Mouse (Mus musculus): ENCODE results near the gene 2010300C02Rik.
A peak's percentile ranks its signal among the peaks of the same experiment; 100 is the strongest.

2010300C02Rik gene

DNA sequence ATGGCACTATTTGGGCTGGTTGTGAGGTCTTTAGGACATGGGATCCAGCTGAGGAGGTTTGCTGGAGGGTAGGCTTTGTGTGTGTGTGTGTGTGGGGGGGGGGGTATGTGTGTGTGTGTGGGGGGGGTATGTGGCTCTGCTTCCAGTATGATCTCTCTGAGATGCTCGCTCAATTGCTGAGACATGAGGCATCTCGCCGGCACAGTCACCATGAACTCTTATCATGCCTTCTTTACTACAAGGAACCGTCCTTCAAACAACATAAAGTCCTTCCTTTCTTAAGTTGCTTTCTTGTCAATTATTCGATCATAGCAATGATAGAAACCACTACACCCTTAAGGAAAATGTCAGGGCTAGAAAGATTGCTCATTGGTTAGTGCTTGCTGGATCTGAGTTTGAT is 8.8 kb downstream of the 2010300C02Rik start:
- no peak for DNase-seq

GRCm38 (mm10) chr1:37709736-37710135 is 10.1 kb downstream of the 2010300C02Rik start:
- no peak for DNase-seq

GRCm38 (mm10) chr1:37708270-37708955 is 11.5 kb downstream of the 2010300C02Rik start:
- no peak for DNase-seq

- no peak for DNase-seq
These were observed 17.6 kb downstream of the 2010300C02Rik start for GRCm38 (mm10) chr1:37702326-37702725.

DNA sequence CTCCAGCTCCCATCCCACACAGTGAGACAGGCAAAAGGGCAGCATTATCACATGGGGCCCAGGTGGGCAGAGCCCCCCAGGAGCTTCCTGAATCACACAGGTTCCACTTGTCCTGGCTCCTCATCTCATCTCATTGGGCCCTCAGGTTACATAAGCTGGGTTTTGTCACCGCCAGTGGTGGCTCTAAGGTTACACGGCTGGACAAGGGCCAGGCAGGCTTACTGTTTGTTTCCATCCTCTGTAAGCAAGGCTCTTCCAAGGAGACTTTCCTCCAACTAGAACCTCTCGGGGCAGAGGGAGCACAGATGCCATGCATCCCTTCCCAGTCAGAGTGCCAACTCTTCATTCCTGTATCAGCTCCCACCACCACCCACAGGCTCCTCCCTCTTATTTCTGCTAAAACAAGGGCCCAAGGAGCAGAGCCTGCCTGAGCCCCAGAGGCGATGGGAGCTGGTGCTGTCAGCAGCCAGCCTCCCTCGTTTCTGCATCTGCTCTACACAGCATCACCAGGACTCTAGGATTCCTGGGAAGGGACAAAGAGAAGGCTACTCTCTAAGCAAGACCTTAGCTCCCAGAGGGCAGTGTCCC is 20.9 kb downstream of the 2010300C02Rik start:
- no peak for DNase-seq

DNA sequence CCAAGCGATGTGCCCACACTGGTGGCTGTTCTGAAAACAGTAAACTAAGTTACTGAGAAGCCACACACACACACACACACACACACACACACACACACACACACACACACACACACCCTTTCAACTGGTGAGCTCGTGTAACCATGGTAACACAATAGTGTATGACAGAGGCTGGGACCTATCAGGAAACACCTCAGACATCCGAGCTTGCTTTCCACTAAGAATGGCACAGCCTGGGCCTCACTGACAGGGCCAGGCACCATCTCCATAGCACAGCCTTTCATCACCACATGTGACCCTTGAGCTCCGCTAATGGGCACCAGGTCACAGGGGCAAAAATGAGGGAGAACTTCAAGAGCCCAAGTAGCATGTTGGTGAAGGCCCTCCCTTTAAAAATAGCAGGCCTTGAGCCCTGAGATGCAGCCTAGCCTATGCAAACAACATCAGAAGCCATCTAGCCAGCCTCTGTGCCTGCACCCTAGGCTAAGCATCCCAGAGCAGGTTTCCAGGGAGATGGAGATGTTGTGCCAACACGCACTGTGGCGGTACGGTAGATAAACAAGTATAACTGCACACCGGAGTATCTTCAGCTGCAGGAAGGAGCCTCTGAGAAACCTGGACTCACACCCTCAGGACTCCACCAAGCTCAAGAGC is 21.6 kb downstream of the 2010300C02Rik start:
- peak; percentile 38 for DNase-seq

DNA sequence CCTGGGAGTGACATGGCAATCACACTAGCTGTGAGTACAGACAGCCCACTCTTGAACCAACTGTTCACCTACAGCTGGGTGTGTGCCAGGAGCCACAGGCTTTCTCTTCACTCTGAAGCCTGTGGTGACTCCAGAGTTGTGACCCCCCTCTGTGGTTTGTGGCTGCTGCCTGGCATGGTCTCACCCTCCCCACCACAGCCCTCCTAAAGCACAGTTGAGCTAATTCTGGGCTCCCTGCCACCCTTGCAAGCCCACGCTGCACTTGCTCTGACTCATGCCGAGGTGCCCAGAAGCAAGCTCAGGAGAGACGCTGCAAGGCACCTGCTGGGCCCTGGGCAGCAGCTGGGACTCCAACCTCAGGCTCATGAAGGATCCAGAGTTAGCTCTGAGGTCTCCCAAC is 23.0 kb downstream of the 2010300C02Rik start:
- no peak for DNase-seq

GRCm38 (mm10) chr1:37695732-37696131 is 24.2 kb downstream of the 2010300C02Rik start:
- DNase-seq = no peak

DNA sequence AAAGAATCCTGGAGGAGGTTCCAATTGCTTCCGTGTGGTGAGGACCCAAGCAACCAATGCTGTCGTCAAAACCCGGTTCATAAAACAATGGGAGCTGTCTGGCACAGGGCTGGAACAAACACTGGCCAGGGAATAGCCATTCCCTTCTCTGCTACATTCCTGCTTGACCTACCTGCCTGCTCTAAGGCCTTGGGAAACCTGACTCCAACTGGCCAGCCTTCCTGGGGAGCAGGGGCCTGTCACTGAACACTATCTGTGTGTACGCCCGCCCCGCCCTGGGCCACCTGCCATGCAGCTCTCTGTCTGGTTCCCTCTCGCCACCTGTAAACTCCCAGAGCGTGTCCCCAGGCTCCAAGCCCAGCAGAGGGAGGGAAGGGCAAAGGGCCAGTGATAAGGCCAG is 25.5 kb downstream of the 2010300C02Rik start:
- no peak for DNase-seq

GRCm38 (mm10) chr1:37691179-37691578 is 28.7 kb downstream of the 2010300C02Rik start:
- DNase-seq = no peak

DNA sequence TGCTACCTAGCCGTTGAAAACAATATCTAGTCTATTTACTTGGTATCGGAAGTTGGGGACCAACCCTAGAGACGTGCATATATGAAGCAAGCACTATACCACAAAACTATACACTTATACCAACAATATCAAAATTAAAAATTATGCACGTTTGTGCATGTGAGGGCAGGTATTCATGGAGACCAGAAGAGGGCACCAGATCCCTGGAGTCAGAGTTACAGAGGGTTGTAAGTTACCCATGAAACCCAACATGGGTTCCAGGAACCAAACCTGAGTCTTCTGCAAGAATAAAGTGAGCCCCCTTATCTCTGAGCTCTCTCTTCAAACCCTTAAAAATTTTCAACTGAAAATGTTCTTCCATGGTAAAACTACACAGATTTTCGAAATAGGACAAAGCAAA is 29.2 kb downstream of the 2010300C02Rik start:
- DNase-seq = no peak

DNA sequence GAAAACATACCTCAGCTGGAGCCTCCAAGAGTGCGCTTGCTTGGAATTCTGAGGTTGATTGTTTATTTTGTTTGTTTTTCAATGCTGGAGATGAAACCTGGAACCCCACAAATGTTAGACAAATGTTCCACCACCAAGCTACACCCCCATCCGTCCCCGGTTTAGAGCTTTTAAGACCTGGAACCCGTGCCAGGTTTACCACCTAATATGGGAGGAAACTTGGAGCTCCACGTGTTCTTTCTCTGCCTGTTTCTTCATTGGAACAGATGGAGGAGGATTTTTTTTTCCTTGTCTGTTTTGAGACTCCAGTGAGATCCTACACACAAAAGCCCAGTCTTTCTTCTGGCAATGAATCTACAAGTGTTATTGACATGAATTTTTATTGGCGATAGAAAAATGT is 30.2 kb downstream of the 2010300C02Rik start:
- no peak for DNase-seq

- no peak for DNase-seq
These were observed 31.5 kb downstream of the 2010300C02Rik start for GRCm38 (mm10) chr1:37688351-37688750.

- peak; percentile 17 for DNase-seq
These were observed 32.4 kb downstream of the 2010300C02Rik start for GRCm38 (mm10) chr1:37687515-37687914.

DNA sequence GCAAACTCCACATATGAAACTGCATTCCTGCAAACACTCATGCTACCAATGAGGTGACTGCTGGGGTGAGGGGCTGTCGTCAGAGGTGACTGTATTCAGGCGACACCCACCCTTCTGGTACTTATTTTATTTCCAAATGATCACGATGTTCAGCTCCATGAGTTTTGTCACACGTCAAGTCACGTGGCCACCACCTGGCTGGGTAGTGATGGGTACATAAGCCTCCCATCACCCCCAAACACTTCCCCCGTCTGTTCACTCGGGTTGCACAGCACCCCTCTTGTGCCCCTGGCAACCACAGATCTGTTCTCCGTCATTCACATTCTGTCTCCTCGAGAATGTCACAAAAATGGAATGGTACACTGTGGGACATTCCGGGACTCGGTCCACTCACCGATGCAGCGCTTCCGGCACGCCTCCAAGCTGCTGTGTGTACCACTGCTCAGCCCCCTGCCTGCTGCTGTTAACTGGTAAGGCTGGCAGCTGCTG is 32.9 kb downstream of the 2010300C02Rik start:
- no peak for DNase-seq

- peak; percentile 77 for DNase-seq
These were observed 41.4 kb downstream of the 2010300C02Rik start for GRCm38 (mm10) chr1:37678327-37679123.

DNA sequence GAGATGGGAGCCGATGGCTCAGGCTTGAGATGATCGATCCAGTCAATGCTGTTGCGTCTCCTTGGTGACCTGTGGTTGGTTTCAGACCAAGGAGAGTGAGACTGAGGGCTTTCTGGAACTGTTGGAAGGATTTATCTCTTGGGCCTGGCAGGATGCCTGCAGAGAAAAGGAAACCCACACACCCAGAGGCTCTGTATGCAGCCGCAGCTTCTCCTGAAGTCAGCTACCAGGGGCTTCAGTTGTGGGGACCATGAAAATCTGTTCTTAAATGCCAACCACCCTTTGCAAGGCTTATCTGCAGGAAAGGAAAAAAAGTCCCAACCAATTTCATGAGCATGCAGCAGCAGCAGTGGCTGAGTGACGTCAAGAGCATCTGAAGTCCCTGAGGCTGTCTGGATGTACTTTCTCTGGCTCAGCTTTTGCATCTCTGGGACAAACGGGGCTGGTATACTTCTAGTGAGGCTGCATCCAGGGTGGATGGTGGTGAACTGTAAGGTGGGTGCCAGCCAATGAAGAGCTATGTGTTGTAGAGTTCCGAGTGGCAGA is 42.8 kb downstream of the 2010300C02Rik start:
- no peak for DNase-seq

GRCm38 (mm10) chr1:37675444-37675843 is 44.4 kb downstream of the 2010300C02Rik start:
- DNase-seq = no peak

DNA sequence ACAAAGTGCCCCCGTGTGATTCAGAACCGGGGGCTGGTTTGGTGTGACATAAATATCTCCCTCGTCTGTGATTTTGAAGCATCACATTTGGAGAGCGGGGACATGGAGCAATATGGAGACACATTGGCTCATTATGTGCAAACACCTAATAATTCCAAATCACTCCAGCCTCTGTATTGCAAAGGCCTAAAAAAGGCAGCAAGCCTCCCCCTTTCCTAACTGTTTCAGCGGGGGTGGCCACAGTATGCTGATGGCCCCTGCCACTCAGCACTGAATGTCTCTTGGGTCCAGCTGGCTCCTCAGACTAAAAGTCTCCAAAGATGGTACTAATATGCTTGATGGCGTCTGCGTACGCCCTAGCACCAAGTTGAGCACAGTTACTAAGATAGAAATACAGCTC is 45.6 kb downstream of the 2010300C02Rik start:
- DNase-seq = no peak

DNA sequence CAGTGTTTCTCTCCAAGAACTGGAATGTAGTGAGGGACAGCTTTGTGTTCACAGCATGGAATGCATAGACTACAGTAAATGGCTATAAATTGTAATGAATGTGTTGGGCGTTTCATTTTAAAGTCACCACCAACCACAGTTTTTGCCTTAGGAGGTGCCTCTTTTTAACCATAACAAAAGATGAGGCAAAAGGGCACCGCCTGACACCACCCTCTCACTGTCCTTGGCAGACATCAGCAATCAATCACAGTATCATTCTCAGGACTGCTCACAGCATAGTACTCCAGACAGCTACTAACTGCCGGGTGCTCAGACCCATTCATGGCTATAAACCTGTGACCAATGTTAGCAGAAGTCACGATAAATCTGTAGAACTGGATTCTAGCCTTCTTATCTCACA is 48.6 kb downstream of the 2010300C02Rik start:
- no peak for DNase-seq

GRCm38 (mm10) chr1:37667386-37667785 is 52.5 kb downstream of the 2010300C02Rik start:
- no peak for DNase-seq

DNA sequence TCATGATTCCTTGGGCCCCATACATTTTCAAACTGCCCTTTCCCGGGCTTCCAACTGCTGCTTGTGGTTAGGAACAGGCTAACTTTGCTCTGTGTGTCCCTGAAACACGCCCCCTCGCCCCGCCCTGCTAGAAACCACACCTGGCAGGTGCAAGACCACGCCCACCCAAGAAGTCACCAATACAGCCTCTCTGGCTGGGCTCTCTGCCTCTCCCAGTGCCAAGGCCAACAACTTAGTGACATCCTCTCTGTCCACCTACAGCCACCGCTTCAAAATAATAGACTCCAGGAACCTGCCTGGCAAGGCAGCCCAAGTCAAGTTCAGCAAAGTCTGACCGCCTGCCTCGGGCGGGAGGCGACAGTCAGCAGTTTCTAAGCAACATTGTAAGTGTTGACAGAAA is 53.3 kb downstream of the 2010300C02Rik start:
- no peak for DNase-seq
